Mouse (Mus musculus): ENCODE results near the gene Irak1bp1.
A peak's percentile ranks its signal among the peaks of the same experiment; 100 is the strongest.

The Irak1bp1 gene

GRCm38 (mm10) chr9:82829007-82829689 is at the start of gene Irak1bp1:
Irak1bp1 (plus strand) TSS chr9:82829540.
- DNase-seq (ENCODE audit: low spot score) = no peak

GRCm38 (mm10) chr9:82788375-82788774 is 41.0 kb upstream of the Irak1bp1 start:
- DNase-seq (ENCODE audit: low spot score) = no peak

GRCm38 (mm10) chr9:82800360-82800759 is 29.0 kb upstream of the Irak1bp1 start:
- no peak for DNase-seq (ENCODE audit: low spot score)

- no peak for DNase-seq (ENCODE audit: low spot score)
Observed at GRCm38 (mm10) chr9:82807129-82807528, 22.2 kb upstream of the Irak1bp1 start.

- no peak for DNase-seq (ENCODE audit: low spot score)
Observed at GRCm38 (mm10) chr9:82807635-82808034, 21.7 kb upstream of the Irak1bp1 start.

GRCm38 (mm10) chr9:82812172-82812963 is 17.0 kb upstream of the Irak1bp1 start:
- no peak for DNase-seq (ENCODE audit: low spot score)

- DNase-seq (ENCODE audit: low spot score) = no peak
Observed at GRCm38 (mm10) chr9:82814536-82814935, 14.8 kb upstream of the Irak1bp1 start.

- no peak for DNase-seq (ENCODE audit: low spot score)
Observed at GRCm38 (mm10) chr9:82815257-82815785, 14.0 kb upstream of the Irak1bp1 start.

- no peak for DNase-seq (ENCODE audit: low spot score)
Observed at GRCm38 (mm10) chr9:82826426-82826825, 2.9 kb upstream of the Irak1bp1 start.

- DNase-seq (ENCODE audit: low spot score) = peak; percentile 88
Observed at GRCm38 (mm10) chr9:82829693-82830430, 522 bp downstream of the Irak1bp1 start.

GRCm38 (mm10) chr9:82831891-82832290 is 2.6 kb downstream of the Irak1bp1 start:
- DNase-seq (ENCODE audit: low spot score) = no peak

GRCm38 (mm10) chr9:82835921-82836320 is 6.6 kb downstream of the Irak1bp1 start:
- no peak for DNase-seq (ENCODE audit: low spot score)

- DNase-seq (ENCODE audit: low spot score) = no peak
Observed at GRCm38 (mm10) chr9:82842671-82843070, 13.3 kb downstream of the Irak1bp1 start.

GRCm38 (mm10) chr9:82854040-82854439 is 24.7 kb downstream of the Irak1bp1 start:
- DNase-seq (ENCODE audit: low spot score) = no peak

GRCm38 (mm10) chr9:82854973-82855614 is 25.8 kb downstream of the Irak1bp1 start:
- no peak for DNase-seq (ENCODE audit: low spot score)

- DNase-seq (ENCODE audit: low spot score) = no peak
Observed at GRCm38 (mm10) chr9:82856241-82856640, 26.9 kb downstream of the Irak1bp1 start.

- DNase-seq (ENCODE audit: low spot score) = no peak
Observed at GRCm38 (mm10) chr9:82860805-82861204, 31.5 kb downstream of the Irak1bp1 start.

- no peak for DNase-seq (ENCODE audit: low spot score)
Observed at GRCm38 (mm10) chr9:82861316-82861715, 32.0 kb downstream of the Irak1bp1 start.

- no peak for DNase-seq (ENCODE audit: low spot score)
Observed at GRCm38 (mm10) chr9:82861775-82862430, 32.6 kb downstream of the Irak1bp1 start.

GRCm38 (mm10) chr9:82866121-82866520 is 36.8 kb downstream of the Irak1bp1 start:
- DNase-seq (ENCODE audit: low spot score) = no peak

- DNase-seq (ENCODE audit: low spot score) = no peak
Observed at GRCm38 (mm10) chr9:82867698-82868097, 38.4 kb downstream of the Irak1bp1 start.

Measured in yolk sac, embryonic 10.5 days (tissue).